Mouse (Mus musculus): ENCODE data around the gene Pim1.

GRCm38 (mm10) chr17:29531757-29532384 lies 41.3 kb downstream of the Pim1 start:
- TF ChIP-seq CTCF (IDR thresholded peaks at IDR 0.05; ENCODE audit: insufficient read depth, low read length) (no peak), POLR2A (IDR thresholded peaks at IDR 0.05; ENCODE audit: borderline replicate concordance, extremely low read depth, low read depth, low read length) (no peak)

Data from lung, adult 2 months (tissue).